Mouse (Mus musculus): ENCODE data around the gene Ccdc30. TPM values are rescaled to one million over a fixed set of nuclear protein-coding genes. Genes with fewer than 3 reads are reported as not detected.

Gene Ccdc30
- polyA plus RNA-seq, 1 experiment from 2014 or later: 6.6 TPM

DNA sequence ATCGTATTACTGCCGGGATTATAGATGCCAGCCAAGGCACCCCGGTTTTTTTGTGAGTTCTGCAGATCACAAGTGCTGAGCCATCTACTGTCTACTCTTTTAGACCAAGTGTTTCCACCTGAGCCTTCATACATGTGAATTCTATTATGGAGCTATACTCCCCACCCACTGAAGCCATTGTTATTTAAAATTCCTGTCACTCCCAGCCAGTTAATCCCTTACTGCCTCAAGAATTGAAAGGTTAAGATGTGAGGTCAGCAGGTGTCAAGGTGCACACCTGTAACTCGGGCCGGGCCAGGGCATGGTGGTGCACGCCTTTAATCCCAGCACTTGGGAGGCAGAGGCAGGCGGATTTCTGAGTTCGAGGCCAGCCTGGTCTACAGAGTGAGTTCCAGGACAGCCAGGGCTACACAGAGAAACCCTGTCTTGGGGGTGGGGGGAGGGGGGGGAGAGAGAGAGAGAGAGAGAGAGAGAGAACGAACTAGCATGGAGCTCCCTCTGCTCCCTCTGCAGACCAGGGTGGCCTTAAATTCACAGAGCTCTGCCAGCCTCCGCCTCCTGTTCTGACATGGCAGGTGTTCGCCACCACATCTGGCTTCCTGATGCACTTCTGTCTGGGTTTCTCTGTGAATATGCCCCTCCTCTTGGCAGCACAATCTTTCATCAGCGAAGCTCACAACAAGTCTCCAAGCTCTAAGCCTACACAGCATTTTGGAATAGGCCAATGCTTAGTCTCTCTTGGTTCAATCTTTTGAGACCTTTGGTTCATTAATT is 3.3 kb downstream of the Ccdc30 start:
- Histone ChIP-seq H3K27me3 (no peaks in the 10 kb centered on the region), H3K4me2 (no peak overlapping the region), H3K36me3 (no peaks in the 10 kb centered on the region), H3K27ac (no peak overlapping the region), H3K9me3 (replicated peaks) (no peaks in the 10 kb centered on the region), H3K9ac (no peak overlapping the region), H3K4me1 (peaks cover 16% of the 10 kb centered on the region), H3K4me3 (replicated peaks) (no peak overlapping the region)
- no peak for ATAC-seq (replicated peaks; ENCODE audit: low FRiP score)
- 79% methylated on average over 11 of the region's 12 CpGs for WGBS

GRCm38 (mm10) chr4:119403431-119403830 is 11.9 kb downstream of the Ccdc30 start:
- 0 out of 2 replicates have a peak, but pooled peaks cover 11% of the 10 kb centered on the region for H3K9me3 ChIP-seq (replicated peaks)
- WGBS: 89% methylated on average over 2 of the region's 2 CpGs
- peaks cover 18% of the 10 kb centered on the region for H3K36me3 ChIP-seq
- no peaks in the 10 kb centered on the region for H3K27me3 ChIP-seq
- H3K27ac ChIP-seq: no peak overlapping the region
- H3K4me2 ChIP-seq: no peak overlapping the region
- no peak overlapping the region for H3K9ac ChIP-seq
- H3K4me1 ChIP-seq: no peaks in the 10 kb centered on the region
- ATAC-seq (replicated peaks; ENCODE audit: low FRiP score): no peak
- no peak overlapping the region for H3K4me3 ChIP-seq (replicated peaks)

- H3K4me2 ChIP-seq: no peak overlapping the region
- peaks cover 18% of the 10 kb centered on the region for H3K36me3 ChIP-seq
- H3K4me1 ChIP-seq: no peaks in the 10 kb centered on the region
- no peak overlapping the region for H3K9ac ChIP-seq
- no peak for ATAC-seq (replicated peaks; ENCODE audit: low FRiP score)
- no peak overlapping the region for H3K4me3 ChIP-seq (replicated peaks)
- 64% methylated on average over 7 of the region's 7 CpGs for WGBS
- no peak overlapping the region for H3K27ac ChIP-seq
- H3K9me3 ChIP-seq (replicated peaks): 0 out of 2 replicates have a peak, but pooled peaks cover 11% of the 10 kb centered on the region
- no peaks in the 10 kb centered on the region for H3K27me3 ChIP-seq
These were observed 14.4 kb downstream of the Ccdc30 start for GRCm38 (mm10) chr4:119400896-119401295.

- Histone ChIP-seq H3K4me3 (replicated peaks) (no peak overlapping the region), H3K9me3 (replicated peaks) (0 out of 2 replicates have a peak, but pooled peaks cover 11% of the 10 kb centered on the region), H3K4me1 (no peaks in the 10 kb centered on the region), H3K27ac (no peak overlapping the region), H3K4me2 (no peak overlapping the region), H3K9ac (no peak overlapping the region), H3K36me3 (peaks cover 15% of the 10 kb centered on the region), H3K27me3 (no peaks in the 10 kb centered on the region)
- ATAC-seq (replicated peaks; ENCODE audit: low FRiP score): no peak
- 82% methylated on average over 7 of the region's 7 CpGs for WGBS
These were observed 16.6 kb downstream of the Ccdc30 start for GRCm38 (mm10) chr4:119398751-119399150.

GRCm38 (mm10) chr4:119390369-119390768 is 25.0 kb downstream of the Ccdc30 start:
- 0 out of 2 replicates have a peak, but pooled peaks cover 4% of the 10 kb centered on the region for H3K9me3 ChIP-seq (replicated peaks)
- H3K36me3 ChIP-seq: no peaks in the 10 kb centered on the region
- H3K27me3 ChIP-seq: no peaks in the 10 kb centered on the region
- H3K4me2 ChIP-seq: no peak overlapping the region
- WGBS: 91% methylated on average over 1 of the region's 1 CpGs
- no peak overlapping the region for H3K27ac ChIP-seq
- ATAC-seq (replicated peaks; ENCODE audit: low FRiP score): no peak
- no peak overlapping the region for H3K4me3 ChIP-seq (replicated peaks)
- H3K4me1 ChIP-seq: 0 out of 2 replicates have a peak, but pooled peaks cover 5% of the 10 kb centered on the region
- no peak overlapping the region for H3K9ac ChIP-seq

DNA sequence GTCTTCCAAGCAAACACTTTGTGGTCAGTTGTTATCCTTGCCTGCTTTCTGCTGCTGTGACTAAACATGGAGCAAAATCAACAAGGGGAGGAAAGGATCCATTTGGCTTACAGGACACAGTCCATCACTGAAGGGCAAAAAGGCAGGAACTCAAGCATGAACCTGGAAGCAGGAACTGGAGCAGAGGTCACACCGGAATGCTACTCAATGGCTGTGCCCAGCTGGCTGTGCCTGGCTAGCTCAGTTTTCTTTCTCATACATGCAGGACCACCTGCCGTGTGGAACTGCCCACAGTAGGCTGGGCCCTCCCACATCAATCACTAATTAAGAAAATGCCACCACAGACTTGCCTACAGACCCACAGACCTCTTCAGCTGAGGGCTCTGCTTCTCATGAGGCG is 26.1 kb downstream of the Ccdc30 start:
- 25% methylated on average over 3 of the region's 3 CpGs for WGBS
- Histone ChIP-seq H3K9ac (no peak overlapping the region), H3K4me2 (no peak overlapping the region), H3K27me3 (no peaks in the 10 kb centered on the region), H3K36me3 (no peaks in the 10 kb centered on the region), H3K27ac (peak overlapping the region; percentile 22), H3K4me1 (0 out of 2 replicates have a peak, but pooled peaks cover 5% of the 10 kb centered on the region), H3K9me3 (replicated peaks) (0 out of 2 replicates have a peak, but pooled peaks cover 4% of the 10 kb centered on the region), H3K4me3 (replicated peaks) (no peak overlapping the region)
- ATAC-seq (replicated peaks; ENCODE audit: low FRiP score): peak; percentile 91

- ATAC-seq (replicated peaks; ENCODE audit: low FRiP score): no peak
- no peak overlapping the region for H3K4me2 ChIP-seq
These were observed 33.7 kb downstream of the Ccdc30 start for GRCm38 (mm10) chr4:119381471-119382190.

DNA sequence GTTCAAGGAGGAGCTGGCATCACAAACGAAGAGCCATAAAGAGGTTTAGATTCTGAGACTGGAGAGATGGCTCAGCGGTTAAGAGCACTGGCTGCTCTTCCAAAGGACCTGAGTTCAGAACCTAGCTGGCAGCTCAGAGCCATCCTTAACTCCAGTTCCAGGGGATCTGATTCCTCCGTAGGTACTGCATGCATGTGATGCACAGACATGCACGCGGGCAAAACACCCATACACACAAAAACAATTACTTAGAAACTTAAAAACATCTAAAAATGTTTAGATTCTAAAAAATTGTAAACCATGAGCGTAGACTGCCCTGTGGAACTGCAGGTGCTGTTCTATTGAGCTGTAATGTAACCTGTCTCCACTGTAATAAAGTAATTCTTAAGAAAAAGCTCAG is 45.9 kb downstream of the Ccdc30 start:
- Histone ChIP-seq H3K4me1 (no peaks in the 10 kb centered on the region), H3K27ac (no peak overlapping the region), H3K9ac (no peak overlapping the region), H3K36me3 (no peaks in the 10 kb centered on the region), H3K4me3 (replicated peaks) (no peak overlapping the region), H3K4me2 (no peak overlapping the region), H3K9me3 (replicated peaks) (no peaks in the 10 kb centered on the region), H3K27me3 (no peaks in the 10 kb centered on the region)
- WGBS: 89% methylated on average over 6 of the region's 6 CpGs
- no peak for ATAC-seq (replicated peaks; ENCODE audit: low FRiP score)

More at GRCm38 (mm10) chr4:119381471-119382190, 33.7 kb downstream of the Ccdc30 start:
- no peaks in the 10 kb centered on the region for H3K9me3 ChIP-seq (replicated peaks)
- H3K9ac ChIP-seq: no peak overlapping the region
- 0 out of 2 replicates have a peak, but pooled peaks cover 3% of the 10 kb centered on the region for H3K4me1 ChIP-seq
- no peaks in the 10 kb centered on the region for H3K36me3 ChIP-seq
- H3K4me3 ChIP-seq (replicated peaks): no peak overlapping the region
- H3K27me3 ChIP-seq: no peaks in the 10 kb centered on the region
- WGBS: 67% methylated on average over 7 of the region's 7 CpGs
- H3K27ac ChIP-seq: no peak overlapping the region

- Histone ChIP-seq H3K9ac (no peak overlapping the region), H3K9me3 (replicated peaks) (no peaks in the 10 kb centered on the region), H3K36me3 (no peaks in the 10 kb centered on the region), H3K4me3 (replicated peaks) (no peak overlapping the region), H3K4me1 (no peaks in the 10 kb centered on the region), H3K4me2 (no peak overlapping the region), H3K27ac (no peak overlapping the region), H3K27me3 (no peaks in the 10 kb centered on the region)
- 59% methylated on average over 4 of the region's 4 CpGs for WGBS
- no peak for ATAC-seq (replicated peaks; ENCODE audit: low FRiP score)
These were observed 48.4 kb downstream of the Ccdc30 start for GRCm38 (mm10) chr4:119366758-119367526.

GRCm38 (mm10) chr4:119362231-119362630 is 53.1 kb downstream of the Ccdc30 start:
- Histone ChIP-seq H3K27ac (no peak overlapping the region), H3K4me2 (no peak overlapping the region), H3K4me3 (replicated peaks) (no peak overlapping the region), H3K4me1 (no peaks in the 10 kb centered on the region), H3K9ac (no peak overlapping the region), H3K27me3 (no peaks in the 10 kb centered on the region), H3K9me3 (replicated peaks) (no peaks in the 10 kb centered on the region), H3K36me3 (no peaks in the 10 kb centered on the region)
- WGBS: 80% methylated on average over 3 of the region's 3 CpGs
- no peak for ATAC-seq (replicated peaks; ENCODE audit: low FRiP score)

DNA sequence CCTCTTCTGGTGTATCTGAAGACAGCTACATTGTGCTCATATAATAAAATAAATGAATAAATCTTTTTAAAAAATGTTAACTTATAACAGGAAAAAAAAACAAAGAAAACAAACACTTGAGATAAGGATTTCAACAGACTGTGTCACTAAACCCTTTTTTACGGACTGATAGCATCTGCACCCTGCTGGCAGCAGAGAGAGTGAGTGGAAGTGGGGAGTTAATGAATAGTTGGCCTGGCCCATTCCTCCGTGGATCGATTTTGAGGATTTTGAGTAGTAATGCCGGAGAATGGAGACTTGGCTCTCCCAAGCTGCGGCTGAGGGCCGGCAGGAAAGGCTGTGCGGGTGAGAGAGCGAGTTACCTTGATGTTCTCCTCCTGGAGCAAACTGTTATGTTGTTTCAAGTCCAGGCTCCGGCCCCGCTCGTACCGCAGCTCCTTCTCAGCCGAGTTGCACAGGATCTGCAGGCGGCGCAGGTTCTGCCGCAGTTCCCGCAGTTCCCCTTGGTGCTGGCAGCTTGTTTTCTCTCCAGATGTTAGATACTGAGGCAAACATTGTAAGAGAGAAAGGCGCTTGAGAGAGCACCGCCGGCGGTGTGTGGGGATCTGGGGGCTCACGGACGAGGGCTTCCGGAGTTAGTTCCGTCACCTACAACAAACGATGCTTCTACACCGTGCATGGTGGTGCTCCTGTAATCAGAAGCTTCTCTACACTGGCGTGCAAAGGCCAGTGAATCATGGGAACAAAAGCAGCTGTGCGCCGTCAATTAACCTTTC is 55.9 kb downstream of the Ccdc30 start:
- H3K4me1 ChIP-seq: no peaks in the 10 kb centered on the region
- peak overlapping the region; percentile 45 for H3K4me3 ChIP-seq (replicated peaks)
- H3K36me3 ChIP-seq: no peaks in the 10 kb centered on the region
- no peaks in the 10 kb centered on the region for H3K9me3 ChIP-seq (replicated peaks)
- 5% methylated on average over 30 of the region's 30 CpGs for WGBS
- H3K9ac ChIP-seq: peak overlapping the region; percentile 45
- H3K27me3 ChIP-seq: no peaks in the 10 kb centered on the region
- peak overlapping the region; percentile 60 for H3K27ac ChIP-seq
- H3K4me2 ChIP-seq: peak overlapping the region; percentile 69
- peak; percentile 73; the same call in 1 of the 2 replicates for ATAC-seq (replicated peaks; ENCODE audit: low FRiP score)
